Mouse (Mus musculus): ENCODE data around the gene Ms4a14.

- no peak for TF ChIP-seq MYOG (IDR thresholded peaks at IDR 0.05; ENCODE audit: control insufficient read depth, extremely low read depth, insufficient read length)
- TF ChIP-seq CTCF (IDR thresholded peaks at IDR 0.05; ENCODE audit: control insufficient read depth, insufficient read depth, insufficient read length): no peak
- no peak for TF ChIP-seq USF1 (IDR thresholded peaks at IDR 0.05; ENCODE audit: low read depth)
- TF ChIP-seq MAX (IDR thresholded peaks at IDR 0.05): no peak
- no peak for TF ChIP-seq CEBPB (IDR thresholded peaks at IDR 0.05; ENCODE audit: low read depth)
- TF ChIP-seq MYOD1 (IDR thresholded peaks at IDR 0.05; ENCODE audit: control insufficient read depth, insufficient read length, low read depth): no peak
Measured at GRCm38 (mm10) chr19:11360106-11360505, 45.9 kb upstream of the Ms4a14 start.
